Mouse (Mus musculus) kidney, embryonic 14.5 days (tissue): ENCODE results near the gene Sf3a1. TPM values are rescaled to one million over a fixed set of nuclear protein-coding genes. Genes with fewer than 3 reads are reported as not detected.
A peak's percentile ranks its signal among the peaks of the same experiment; 100 is the strongest.

Experiments used
- microRNA-seq: library from miRNA; unstranded; fragments of <30 nt; microRNA quantifications from one replicate; pipeline ENCODE4, GENCODE M21; 2016
- polyA plus RNA-seq: library from polyadenylated mRNA; unstranded; fragments of >200 nt; fragmentation: Nextera tagmentation; extraction: Ambion mirVana; gene quantifications from 2 replicates; pipeline ENCODE4 v1.2.1, GENCODE M21; 2014

Sf3a1 gene
- polyA plus RNA-seq, 1 experiment from 2014 or later: 72.5 TPM

Small RNA genes lying within 50 kb of the gene (microRNA-seq; reads per million reads assigned to microRNA genes)
- 3.6 reads per million, percentile 14 among the genes with 10 or more reads in this experiment for gene Mir3060

Other genes with a start within 250 kb of the Sf3a1 start
- gene Slc35e4, start 245.7 kb upstream of the Sf3a1 start, polyA plus RNA-seq: 3.0 and 3.8 TPM in 2 replicates
- gene Tcn2, start 228.2 kb upstream of the Sf3a1 start, polyA plus RNA-seq: 49.7 and 61.8 TPM in 2 replicates
- 60.7 and 81.2 TPM in 2 replicates for gene Pes1, start 196.4 kb upstream of the Sf3a1 start, polyA plus RNA-seq
- 0.49 TPM in 1 of 2 replicates, not detected in the other for gene 4930556J24Rik, start 183.6 kb upstream of the Sf3a1 start, polyA plus RNA-seq
- 4.3 and 4.6 TPM in 2 replicates for gene Gal3st1, start 176.7 kb upstream of the Sf3a1 start, polyA plus RNA-seq
- gene Sec14l4, start 128.9 kb upstream of the Sf3a1 start, polyA plus RNA-seq: not detected in 2 replicates
- gene Sec14l3, start 95.5 kb upstream of the Sf3a1 start, polyA plus RNA-seq: not detected in 2 replicates
- 11.5 and 15.9 TPM in 2 replicates for gene Mtfp1, start 64.9 kb upstream of the Sf3a1 start, polyA plus RNA-seq
- gene Sec14l2, start 36.9 kb upstream of the Sf3a1 start, polyA plus RNA-seq: 1.1 and 1.2 TPM in 2 replicates
- gene Rnf215, start 25.1 kb upstream of the Sf3a1 start, polyA plus RNA-seq: 21.0 and 28.3 TPM in 2 replicates
- gene Ccdc157, start 57 bp upstream of the Sf3a1 start, polyA plus RNA-seq: 4.3 and 6.8 TPM in 2 replicates
- 28.8 and 29.7 TPM in 2 replicates for gene Tbc1d10a, start 26.4 kb downstream of the Sf3a1 start, polyA plus RNA-seq
- gene Castor1, start 57.9 kb downstream of the Sf3a1 start, polyA plus RNA-seq: 2.7 and 5.3 TPM in 2 replicates
- not detected in 2 replicates for gene Osm, start 76.1 kb downstream of the Sf3a1 start, polyA plus RNA-seq
- not detected in 2 replicates for gene Lif, start 97.2 kb downstream of the Sf3a1 start, polyA plus RNA-seq